Mouse (Mus musculus) olfactory bulb, adult 2 months (tissue): Measurements from ENCODE around the gene Fbxl8.

ENCODE experiments used
- CTCF ChIP-seq: fragments of 200-500 bp; IDR thresholded peaks from 2 replicates; pipeline ENCODE4 v1.5.1; 2012; ENCODE audit warnings: low read depth, mild to moderate bottlenecking, low read length, moderate library complexity; ENCODE audit not compliant: insufficient read depth
- POLR2A ChIP-seq: fragments of 200-500 bp; IDR thresholded peaks from 2 replicates; pipeline ENCODE4 v1.6.1; 2012; ENCODE audit warnings: mild to moderate bottlenecking, low read depth, low read length, moderate library complexity; ENCODE audit not compliant: insufficient read depth

GRCm38 (mm10) chr8:105237442-105238142 is 26.9 kb upstream of the Fbxl8 start:
- no peak for TF ChIP-seq CTCF
- no peak for TF ChIP-seq POLR2A
